Mouse (Mus musculus): ENCODE results near the gene Iqca.

The Iqca gene

GRCm38 (mm10) chr1:90132402-90132801 lies 20.8 kb downstream of the Iqca start:
- no peak for DNase-seq (ENCODE audit: low spot score)

- no peak for DNase-seq (ENCODE audit: low spot score)
Observed at GRCm38 (mm10) chr1:90131982-90132381, 21.2 kb downstream of the Iqca start.

GRCm38 (mm10) chr1:90124561-90124960 lies 28.6 kb downstream of the Iqca start:
- DNase-seq (ENCODE audit: low spot score): no peak

DNA sequence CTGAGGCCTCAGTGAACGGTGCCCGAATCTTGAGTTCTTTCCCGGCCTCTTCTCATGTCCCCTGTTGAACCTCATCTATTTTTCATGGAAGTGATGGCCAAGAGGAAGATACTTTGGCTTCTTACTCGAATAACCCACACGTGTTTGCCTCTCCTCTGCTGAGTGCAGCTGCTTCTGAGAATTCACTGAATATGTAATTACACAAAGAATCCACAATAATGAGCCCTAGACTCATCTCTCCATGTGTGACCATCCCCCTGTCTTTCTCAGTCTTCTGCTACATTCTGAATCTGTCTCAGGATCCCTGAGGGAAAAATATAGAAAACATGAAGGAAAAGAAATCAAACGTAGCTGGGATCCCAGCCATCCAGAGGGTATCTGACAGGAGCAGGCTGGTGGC lies 32.5 kb downstream of the Iqca start:
- DNase-seq (ENCODE audit: low spot score): no peak

- no peak for DNase-seq (ENCODE audit: low spot score)
Observed at GRCm38 (mm10) chr1:90119214-90119613, 34.0 kb downstream of the Iqca start.

- DNase-seq (ENCODE audit: low spot score): no peak
Observed at GRCm38 (mm10) chr1:90117207-90117606, 36.0 kb downstream of the Iqca start.

- no peak for DNase-seq (ENCODE audit: low spot score)
Observed at GRCm38 (mm10) chr1:90114586-90114985, 38.6 kb downstream of the Iqca start.

DNA sequence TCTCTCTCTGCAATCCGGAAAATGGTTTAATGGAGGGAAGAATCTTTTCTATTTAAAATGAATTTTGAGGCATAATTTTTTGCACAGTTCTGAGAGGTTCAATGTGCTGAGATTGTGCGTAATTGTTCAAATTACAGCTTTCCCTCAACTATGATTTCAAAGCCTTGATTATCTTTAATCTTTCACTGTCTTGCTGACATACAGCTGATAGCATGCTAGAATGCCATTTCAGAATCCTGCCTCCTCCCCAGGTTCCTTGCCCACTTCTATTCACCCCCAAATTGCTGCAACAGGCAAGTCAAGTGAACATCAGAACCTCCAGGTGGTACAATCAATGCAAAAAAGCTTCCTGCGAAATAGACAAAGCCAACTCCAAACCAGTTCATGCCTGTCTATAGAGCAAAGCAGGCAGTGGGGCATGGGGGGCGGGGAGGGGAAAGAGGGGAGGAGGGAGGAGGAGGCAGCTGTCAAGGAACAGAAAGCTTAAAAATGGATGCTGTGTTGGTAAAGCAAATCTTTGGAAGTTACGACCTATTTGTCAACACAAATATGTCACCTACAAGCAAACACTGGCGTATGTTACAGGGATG lies 39.5 kb downstream of the Iqca start:
- no peak for DNase-seq (ENCODE audit: low spot score)

DNA sequence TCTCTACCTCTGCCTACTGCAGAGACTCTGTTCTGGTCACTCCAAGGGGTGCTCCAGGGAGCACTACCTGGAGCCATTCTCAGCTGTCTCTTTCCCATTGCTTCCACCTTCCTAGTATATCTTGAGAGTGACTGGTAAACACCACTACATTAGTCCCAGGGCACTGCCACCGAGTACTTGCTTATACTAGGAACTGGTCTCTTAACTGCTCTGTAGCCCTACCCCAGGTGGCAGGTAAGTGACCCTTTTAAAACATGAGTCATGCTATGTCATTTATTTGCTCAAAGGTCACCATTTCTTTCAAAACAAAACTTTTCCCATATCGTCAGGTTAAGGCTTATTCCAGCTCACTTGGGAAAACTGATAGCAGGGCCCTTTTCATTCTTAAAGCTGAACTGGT lies 40.5 kb downstream of the Iqca start:
- DNase-seq (ENCODE audit: low spot score): no peak

DNA sequence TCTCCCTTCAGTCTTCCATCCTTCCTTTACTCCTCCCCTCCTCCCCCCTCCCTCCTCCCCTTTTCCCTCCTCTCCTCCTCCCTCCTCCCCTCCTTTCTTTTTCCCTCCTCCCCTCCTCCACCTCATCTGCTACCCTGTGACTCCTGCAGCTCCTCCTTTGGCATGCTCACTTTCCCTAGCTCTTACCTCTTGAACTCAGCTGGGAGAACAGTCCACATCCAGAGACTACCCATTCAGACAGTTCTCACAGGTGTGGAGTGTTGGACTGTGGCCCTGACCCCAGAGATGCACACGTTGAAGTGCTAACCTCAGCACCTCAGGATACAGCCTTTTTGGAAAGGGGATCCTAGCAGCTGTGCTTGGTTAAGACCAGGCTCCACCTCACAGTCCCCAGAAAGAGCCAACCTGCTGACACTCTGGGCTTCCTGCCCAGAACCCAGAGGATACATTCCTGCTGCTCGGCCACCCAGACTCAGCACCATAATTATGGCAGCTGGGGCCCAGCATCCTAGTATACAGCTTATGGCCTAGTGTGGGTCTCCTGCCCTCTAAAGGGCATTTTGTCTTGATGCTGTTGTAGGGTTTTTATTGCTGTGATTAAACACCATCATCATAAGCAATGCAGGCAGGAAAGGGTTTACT lies 41.9 kb downstream of the Iqca start:
- DNase-seq (ENCODE audit: low spot score): no peak

DNA sequence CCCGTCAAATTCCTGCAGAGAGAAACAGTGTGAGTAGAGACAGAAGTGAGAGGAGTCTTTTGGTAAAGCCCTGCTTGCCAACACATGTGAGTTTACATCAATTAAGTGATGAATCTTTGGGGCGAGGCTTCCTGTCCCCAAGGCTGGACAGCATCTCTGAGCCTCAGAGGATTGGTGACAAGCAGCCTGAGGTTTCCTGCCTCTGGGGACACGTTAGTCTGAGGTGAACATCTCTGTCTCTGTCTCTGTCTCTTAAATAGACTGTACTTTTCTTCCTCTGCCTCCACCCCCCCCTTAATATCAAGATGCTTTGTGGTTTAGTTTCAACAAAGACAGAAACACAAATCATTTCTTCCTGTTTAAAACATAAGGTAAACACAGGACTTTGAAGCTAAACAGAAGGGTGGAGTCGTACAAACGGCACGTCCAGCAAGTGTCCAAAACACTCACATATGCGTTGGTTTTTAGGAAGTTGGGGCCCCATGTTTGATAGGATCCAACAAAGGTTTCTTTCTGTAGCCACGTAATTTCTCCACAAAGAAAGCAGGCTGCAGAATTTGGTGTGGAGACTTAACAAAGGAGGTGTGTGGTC lies 49.2 kb downstream of the Iqca start:
- no peak for DNase-seq (ENCODE audit: low spot score)

DNA sequence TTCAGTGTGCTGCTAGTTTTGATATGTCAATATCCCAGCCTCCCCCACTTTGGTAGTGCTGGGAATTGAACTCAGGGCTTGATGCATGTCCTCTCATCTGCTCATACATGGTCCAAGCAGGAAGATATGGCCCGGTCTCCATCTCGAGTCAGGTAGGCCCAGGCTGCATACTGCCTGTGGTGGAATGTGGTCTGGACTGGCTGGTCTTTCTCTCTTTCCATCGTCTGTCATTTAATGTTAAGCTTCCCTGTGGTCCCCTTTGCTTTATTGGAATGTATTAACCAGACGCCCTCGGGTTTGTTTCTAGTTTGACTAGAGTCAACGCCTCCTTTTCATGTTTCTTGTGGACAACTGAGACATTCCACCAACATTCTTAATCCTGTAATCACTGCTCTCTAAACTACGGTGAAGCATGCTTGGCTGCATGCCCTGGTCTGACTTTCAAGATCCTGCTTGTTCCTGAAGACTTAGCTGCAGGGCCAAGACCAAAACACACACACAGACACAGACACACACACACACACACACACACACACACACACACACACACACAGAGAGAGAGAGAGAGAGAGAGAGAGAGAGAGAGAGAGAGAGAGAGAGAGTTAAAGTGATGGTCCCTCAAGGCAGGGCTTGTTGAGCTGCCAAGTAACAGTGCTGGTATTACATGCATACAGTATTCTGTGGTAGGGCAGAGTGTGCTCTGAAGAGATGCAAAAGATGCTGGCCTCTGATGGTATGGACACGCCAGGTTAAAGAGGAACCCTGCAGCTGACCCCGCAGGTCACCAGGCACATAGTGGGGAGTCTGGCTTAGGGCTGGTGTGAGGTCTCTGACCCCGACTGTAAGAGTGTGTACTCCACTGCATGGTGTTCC lies 52.6 kb downstream of the Iqca start:
- no peak for DNase-seq (ENCODE audit: low spot score)

- DNase-seq (ENCODE audit: low spot score): no peak
Observed at GRCm38 (mm10) chr1:90092816-90093493, 60.2 kb downstream of the Iqca start.

DNA sequence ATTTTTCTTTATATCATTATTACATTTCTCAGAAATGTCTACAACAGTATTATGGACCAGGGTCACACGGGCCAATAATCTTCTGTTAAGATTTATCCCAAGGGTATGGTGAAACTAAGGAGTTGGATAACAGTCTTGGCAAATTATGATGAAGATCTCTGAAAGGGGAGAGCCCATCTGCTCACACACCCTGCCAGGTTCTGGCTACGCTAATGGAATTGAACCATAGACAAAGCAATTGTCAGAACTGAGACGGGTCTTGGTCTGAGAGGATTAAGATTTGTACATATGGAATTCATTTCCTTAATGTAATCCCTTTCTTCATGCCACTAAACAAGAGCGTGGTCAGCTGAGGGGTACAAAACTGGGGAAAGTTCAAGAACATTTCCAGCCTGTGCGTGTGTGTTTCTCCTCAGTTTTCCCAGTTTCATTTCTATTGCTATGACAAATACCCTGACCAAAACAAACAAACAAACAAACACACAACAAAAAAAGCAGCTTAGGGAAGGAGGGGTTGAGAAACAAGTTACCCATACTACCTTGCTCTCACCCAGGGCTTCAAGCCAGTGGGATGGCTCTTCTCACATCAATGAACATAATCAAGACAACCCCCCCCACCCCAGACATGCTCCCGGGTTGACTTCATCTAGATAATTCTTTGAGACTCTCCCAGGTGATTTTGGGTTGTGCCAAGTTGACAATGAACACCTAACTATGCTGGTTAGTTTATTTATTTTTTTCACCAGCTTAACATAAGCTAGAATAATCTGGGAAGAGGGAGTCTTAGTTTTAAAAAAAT lies 64.8 kb downstream of the Iqca start:
- no peak for DNase-seq (ENCODE audit: low spot score)

- no peak for DNase-seq (ENCODE audit: low spot score)
Observed at GRCm38 (mm10) chr1:90086461-90086860, 66.7 kb downstream of the Iqca start.

- no peak for DNase-seq (ENCODE audit: low spot score)
Observed at GRCm38 (mm10) chr1:90085526-90086157, 67.6 kb downstream of the Iqca start.

DNA sequence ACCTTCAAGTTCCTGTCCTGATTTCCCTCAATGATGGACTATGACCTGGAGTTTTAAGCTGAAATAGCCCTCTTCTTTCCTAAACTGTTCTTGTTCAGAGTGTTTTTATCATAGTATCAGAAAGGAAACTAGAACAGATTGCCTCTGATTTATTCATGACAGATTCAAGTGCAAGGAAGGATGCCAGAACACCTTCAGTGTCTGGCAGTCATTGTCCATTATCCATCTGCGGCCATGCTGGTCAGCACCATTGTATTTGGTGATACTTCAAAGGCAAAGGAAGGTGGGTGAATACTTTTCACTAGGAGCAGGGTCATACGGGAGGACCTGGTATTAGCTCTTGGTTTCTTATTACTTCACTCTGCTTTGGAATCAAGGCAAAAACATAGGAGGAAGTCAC lies 76.9 kb downstream of the Iqca start:
- DNase-seq (ENCODE audit: low spot score): no peak

DNA sequence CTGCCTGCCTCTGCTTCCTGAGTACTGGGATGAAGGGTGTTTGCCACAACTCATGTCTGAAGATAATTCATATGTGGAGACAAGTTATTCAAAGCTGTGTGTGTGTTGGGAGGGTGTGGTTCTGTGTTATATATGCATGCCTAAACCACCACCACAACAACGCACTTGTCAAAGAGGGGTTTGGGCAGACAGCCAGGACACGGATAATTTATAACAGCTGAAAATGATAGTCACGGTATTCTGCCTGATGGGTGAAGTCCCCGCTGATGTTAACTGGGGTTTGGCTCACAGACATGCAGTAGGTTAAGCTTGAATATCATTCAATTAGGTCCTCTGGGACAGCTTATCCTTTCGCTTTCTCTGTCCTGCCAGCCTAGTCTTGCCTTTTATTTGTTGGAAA lies 78.4 kb downstream of the Iqca start:
- DNase-seq (ENCODE audit: low spot score): no peak

GRCm38 (mm10) chr1:90071812-90072580 lies 81.2 kb downstream of the Iqca start:
- DNase-seq (ENCODE audit: low spot score): no peak

- peak; percentile 68 for DNase-seq (ENCODE audit: low spot score)
Observed at GRCm38 (mm10) chr1:90060599-90060998, 92.6 kb downstream of the Iqca start.

Data from testis, postnatal 10 days (tissue).